Mouse (Mus musculus): ENCODE measurements around the gene Nlrp4e. TPM values are rescaled to one million over a fixed set of nuclear protein-coding genes. Genes with fewer than 3 reads are reported as not detected.
"Not testable (repeated sequence)": the region's sequence is repeated elsewhere in the genome, so short reads cannot be mapped to it uniquely, and the experiment has no call there.

The Nlrp4e gene
- polyA plus RNA-seq (2015; fragmentation: Nextera tagmentation; extraction: Ambion mirVana): not detected in 2 replicates

- 69% methylated on average over 3 of the region's 3 CpGs for WGBS
- H3K4me3 ChIP-seq; H3K9ac ChIP-seq; H3K27me3 ChIP-seq (replicated peaks); H3K4me1 ChIP-seq; H3K4me2 ChIP-seq; ATAC-seq (ENCODE audit: extremely low read depth, insufficient number of reproducible peaks, low FRiP score, low TSS enrichment); H3K27ac ChIP-seq (replicated peaks); H3K36me3 ChIP-seq: not testable (repeated sequence)
- peaks cover 15% of the 10 kb centered on the region for H3K9me3 ChIP-seq
Measured at GRCm38 (mm10) chr7:23300892-23301291, at the start of gene Nlrp4e. Gene Nlrp4e (plus strand): TSS chr7:23301192.

GRCm38 (mm10) chr7:23251582-23251981, 49.4 kb upstream of the Nlrp4e start, which contains the start of gene Vmn1r166:
Gene Vmn1r166 (minus strand): TSS chr7:23251682.
- no CpG with 5 or more reads among the region's 2 CpGs for WGBS
- not testable (repeated sequence) for H3K4me1 ChIP-seq; ATAC-seq (ENCODE audit: extremely low read depth, insufficient number of reproducible peaks, low FRiP score, low TSS enrichment); H3K27ac ChIP-seq (replicated peaks); H3K9me3 ChIP-seq; H3K4me2 ChIP-seq; H3K4me3 ChIP-seq; H3K27me3 ChIP-seq (replicated peaks); H3K9ac ChIP-seq; H3K36me3 ChIP-seq

GRCm38 (mm10) chr7:23278800-23279199, 22.2 kb upstream of the Nlrp4e start, which contains the start of gene Gm6902:
Gene Gm6902 (minus strand): TSS chr7:23278900.
- H3K9me3 ChIP-seq; H3K9ac ChIP-seq; H3K36me3 ChIP-seq; H3K4me2 ChIP-seq; ATAC-seq (ENCODE audit: extremely low read depth, insufficient number of reproducible peaks, low FRiP score, low TSS enrichment); H3K27ac ChIP-seq (replicated peaks); H3K4me3 ChIP-seq; H3K4me1 ChIP-seq; H3K27me3 ChIP-seq (replicated peaks): not testable (repeated sequence)
- WGBS: no CpG with 5 or more reads among the region's 2 CpGs

- not testable (repeated sequence) for ATAC-seq (ENCODE audit: extremely low read depth, insufficient number of reproducible peaks, low FRiP score, low TSS enrichment); H3K27ac ChIP-seq (replicated peaks); H3K4me1 ChIP-seq; H3K36me3 ChIP-seq; H3K4me2 ChIP-seq; H3K27me3 ChIP-seq (replicated peaks); H3K4me3 ChIP-seq; H3K9ac ChIP-seq
- peaks cover 58% of the 10 kb centered on the region for H3K9me3 ChIP-seq
- 84% methylated on average over 13 of the region's 13 CpGs for WGBS
Measured at GRCm38 (mm10) chr7:23358311-23358710, 57.3 kb downstream of the Nlrp4e start.

- no peak within 1 kb of the TSS for H3K9ac ChIP-seq
- no peak within 1 kb of the TSS for H3K4me3 ChIP-seq
- no peak for ATAC-seq (ENCODE audit: extremely low read depth, insufficient number of reproducible peaks, low FRiP score, low TSS enrichment)
- H3K27me3 ChIP-seq (replicated peaks): no peaks in the 10 kb centered on the region
- H3K27ac ChIP-seq (replicated peaks): no peak within 1 kb of the TSS
- H3K4me1 ChIP-seq: no peaks in the 10 kb centered on the region
- H3K36me3 ChIP-seq: no peaks in the 10 kb centered on the region
- H3K9me3 ChIP-seq: peaks cover 57% of the 10 kb centered on the region
- H3K4me2 ChIP-seq: no peak within 1 kb of the TSS
- 58% methylated on average over 10 of the region's 10 CpGs for WGBS
Measured at GRCm38 (mm10) chr7:23385589-23385988, 84.6 kb downstream of the Nlrp4e start, which contains the start of gene Nlrp5. Gene Nlrp5 (plus strand): TSS chr7:23385889.

Small RNA genes within 50 kb of the gene (microRNA-seq; reads per million reads assigned to microRNA genes)
- not detected for gene Gm25196

Other genes with a start within 250 kb of the Nlrp4e start
- not detected in 2 replicates for gene Vmn1r163, start 245.7 kb upstream of the Nlrp4e start, polyA plus RNA-seq (2015; fragmentation: Nextera tagmentation; extraction: Ambion mirVana)
- gene Gm8720, start 233.7 kb upstream of the Nlrp4e start, polyA plus RNA-seq (2015; fragmentation: Nextera tagmentation; extraction: Ambion mirVana): not detected in 2 replicates
- not detected in 2 replicates for gene Gm10662, start 156.7 kb upstream of the Nlrp4e start, polyA plus RNA-seq (2015; fragmentation: Nextera tagmentation; extraction: Ambion mirVana)
- gene Vmn1r165, start 83.9 kb upstream of the Nlrp4e start, polyA plus RNA-seq (2015; fragmentation: Nextera tagmentation; extraction: Ambion mirVana): not detected in 2 replicates
- not detected in 2 replicates for gene Vmn1r166, start 49.5 kb upstream of the Nlrp4e start, polyA plus RNA-seq (2015; fragmentation: Nextera tagmentation; extraction: Ambion mirVana)
- not detected in 2 replicates for gene Gm6902, start 22.3 kb upstream of the Nlrp4e start, polyA plus RNA-seq (2015; fragmentation: Nextera tagmentation; extraction: Ambion mirVana)
- gene Nlrp5, start 84.7 kb downstream of the Nlrp4e start, polyA plus RNA-seq (2015; fragmentation: Nextera tagmentation; extraction: Ambion mirVana): not detected in 2 replicates
- not detected in 2 replicates for gene Vmn1r167, start 206.0 kb downstream of the Nlrp4e start, polyA plus RNA-seq (2015; fragmentation: Nextera tagmentation; extraction: Ambion mirVana)
- not detected in 2 replicates for gene Vmn1r168, start 238.5 kb downstream of the Nlrp4e start, polyA plus RNA-seq (2015; fragmentation: Nextera tagmentation; extraction: Ambion mirVana)

All from heart, embryonic 13.5 days (tissue).